Mouse (Mus musculus): ENCODE measurements around the gene Zan.

Zan gene

GRCm38 (mm10) chr5:137349384-137350204 is 127.3 kb downstream of the Zan start, which contains the start of gene Ephb4:
Gene Ephb4 (plus strand): TSS chr5:137350109.
- DNase-seq: peak; percentile 99

DNA sequence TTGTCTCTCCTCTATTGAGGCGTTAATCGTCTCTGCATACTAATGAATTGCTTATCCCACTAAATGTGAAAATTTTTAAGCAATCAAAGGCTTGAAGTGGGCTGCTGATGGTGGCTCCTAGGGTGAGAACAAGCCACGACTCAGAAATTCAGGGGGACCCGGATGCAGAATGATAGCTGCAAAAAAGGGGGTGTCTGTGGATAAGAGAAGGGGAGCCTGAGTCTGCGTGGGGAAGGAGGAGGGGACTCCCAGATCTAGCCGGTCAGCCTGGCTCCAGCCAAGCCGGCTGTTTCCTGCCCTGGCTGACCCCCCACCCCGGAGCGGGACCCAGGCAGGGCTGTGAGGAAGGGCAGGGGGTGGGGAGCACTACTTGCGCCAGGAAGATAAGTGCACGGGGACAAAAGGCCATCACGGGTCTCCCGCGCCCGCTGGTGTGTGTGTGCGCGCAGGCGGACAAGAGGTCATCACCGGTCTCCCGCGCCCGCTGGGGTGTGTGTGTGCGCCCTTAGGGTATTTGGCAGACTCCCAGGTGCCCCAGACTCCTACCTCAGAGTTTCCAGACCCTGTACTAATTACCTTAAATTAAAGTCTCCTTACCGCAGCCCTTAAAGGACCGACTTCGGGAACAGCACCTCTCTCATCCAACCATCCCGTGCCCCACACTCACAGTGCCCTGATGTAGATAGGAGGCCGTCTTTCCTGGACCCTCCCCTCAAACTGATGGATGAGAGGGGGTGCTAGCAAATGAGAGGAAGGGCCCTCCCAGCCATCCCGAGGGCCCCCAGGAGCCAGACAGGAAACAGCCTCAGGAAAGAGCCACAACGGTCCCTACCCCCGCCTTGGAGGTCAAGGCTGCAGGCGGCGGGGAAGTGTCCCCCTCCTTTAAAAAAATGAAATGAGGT is 128.1 kb downstream of the Zan start:
- DNase-seq: peak; percentile 92

DNA sequence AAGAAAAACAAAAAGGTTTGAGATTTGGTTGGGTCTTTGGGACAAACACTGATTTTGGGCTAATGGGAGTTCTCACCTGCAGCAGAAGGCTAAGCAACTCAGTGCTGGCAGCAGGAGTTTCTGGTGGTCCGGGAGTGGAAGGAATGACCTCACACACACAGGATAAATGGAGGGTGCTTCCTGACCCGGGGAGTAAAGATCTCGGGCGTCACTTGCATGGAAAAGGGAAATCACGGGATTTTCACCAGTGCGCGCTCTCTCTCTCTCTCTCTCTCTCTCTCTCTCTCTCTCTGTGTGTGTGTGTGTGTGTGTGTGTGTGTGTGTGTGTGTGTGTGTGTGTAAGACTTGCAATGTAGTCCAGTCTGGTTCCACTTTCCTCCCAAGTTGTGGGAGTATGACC is 129.0 kb downstream of the Zan start:
- DNase-seq: peak; percentile 45

- DNase-seq: no peak
Observed at GRCm38 (mm10) chr5:137346983-137347382, 129.9 kb downstream of the Zan start.

- DNase-seq: no peak
Observed at GRCm38 (mm10) chr5:137346388-137346787, 130.5 kb downstream of the Zan start.

GRCm38 (mm10) chr5:137345821-137346220 is 131.0 kb downstream of the Zan start:
- DNase-seq: peak; percentile 55

GRCm38 (mm10) chr5:137343869-137344268 is 133.0 kb downstream of the Zan start:
- peak; percentile 32 for DNase-seq

DNA sequence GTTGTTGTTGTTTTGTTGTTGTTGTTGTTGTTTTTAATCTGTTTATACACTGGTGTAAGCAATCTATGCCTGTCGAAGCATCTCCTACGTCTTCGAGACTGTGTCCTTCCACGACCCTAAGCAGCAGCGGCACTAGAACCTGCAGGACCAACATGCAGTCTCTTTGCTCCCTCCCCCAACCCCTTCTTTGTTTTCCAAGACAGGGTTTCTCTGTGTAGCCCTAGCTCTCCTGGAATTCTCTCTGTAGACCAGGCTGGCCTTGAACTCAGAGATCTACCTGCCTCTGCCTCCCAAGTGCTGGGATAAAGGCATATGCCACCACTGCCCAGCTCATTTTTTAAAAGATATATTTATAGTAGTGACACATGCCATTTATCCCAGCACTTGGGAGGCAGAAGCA is 133.5 kb downstream of the Zan start:
- DNase-seq: no peak

DNA sequence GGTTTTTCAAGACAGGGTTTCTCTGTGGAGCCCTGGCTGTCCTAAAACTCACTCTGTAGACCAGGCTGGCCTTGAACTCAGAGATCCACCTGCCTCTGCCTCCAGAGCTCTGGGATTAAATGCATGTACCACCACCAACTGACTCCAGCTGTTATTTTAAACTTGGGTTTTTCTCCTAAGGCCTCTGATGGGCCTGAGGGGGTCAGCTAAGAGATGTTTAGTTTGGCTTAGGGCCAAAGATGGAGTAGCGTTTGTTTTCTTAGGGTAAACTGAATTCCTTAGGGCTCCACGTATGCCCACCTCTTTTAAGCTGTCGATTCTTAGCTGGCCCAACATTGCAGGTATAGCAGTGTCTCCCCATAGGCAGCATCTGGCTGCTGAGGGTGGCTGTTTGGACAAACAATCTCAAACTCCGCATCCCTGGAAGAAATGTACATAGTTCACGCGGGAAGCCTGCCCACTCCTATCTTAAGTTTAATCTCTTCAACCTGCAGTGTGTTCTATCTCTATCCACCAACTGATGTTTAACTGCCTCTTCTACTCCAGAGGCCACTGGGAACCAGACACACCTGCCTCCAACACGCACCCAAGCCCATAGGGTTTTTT is 134.4 kb downstream of the Zan start:
- no peak for DNase-seq

DNA sequence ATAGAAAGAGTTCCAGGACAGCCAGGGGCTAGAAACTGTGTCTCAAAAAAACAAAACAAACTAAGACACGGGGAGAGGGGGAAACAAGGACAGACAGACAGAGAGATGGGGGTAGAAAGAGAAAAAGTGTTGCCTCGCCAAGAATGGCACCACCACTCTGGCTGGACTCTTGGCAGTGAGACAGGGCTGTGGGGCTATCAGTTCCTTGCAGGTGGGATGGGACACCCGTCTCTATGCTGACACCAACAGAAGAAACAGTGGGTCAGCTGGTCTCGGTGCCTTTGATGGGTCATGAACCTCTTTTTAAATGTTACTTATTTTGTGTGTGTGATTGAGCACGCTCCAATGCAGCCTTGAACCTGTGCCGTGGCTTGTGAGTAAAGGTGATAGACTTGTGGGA is 136.6 kb downstream of the Zan start:
- no peak for DNase-seq

- DNase-seq: peak; percentile 87
Observed at GRCm38 (mm10) chr5:137339290-137339979, 137.4 kb downstream of the Zan start.

DNA sequence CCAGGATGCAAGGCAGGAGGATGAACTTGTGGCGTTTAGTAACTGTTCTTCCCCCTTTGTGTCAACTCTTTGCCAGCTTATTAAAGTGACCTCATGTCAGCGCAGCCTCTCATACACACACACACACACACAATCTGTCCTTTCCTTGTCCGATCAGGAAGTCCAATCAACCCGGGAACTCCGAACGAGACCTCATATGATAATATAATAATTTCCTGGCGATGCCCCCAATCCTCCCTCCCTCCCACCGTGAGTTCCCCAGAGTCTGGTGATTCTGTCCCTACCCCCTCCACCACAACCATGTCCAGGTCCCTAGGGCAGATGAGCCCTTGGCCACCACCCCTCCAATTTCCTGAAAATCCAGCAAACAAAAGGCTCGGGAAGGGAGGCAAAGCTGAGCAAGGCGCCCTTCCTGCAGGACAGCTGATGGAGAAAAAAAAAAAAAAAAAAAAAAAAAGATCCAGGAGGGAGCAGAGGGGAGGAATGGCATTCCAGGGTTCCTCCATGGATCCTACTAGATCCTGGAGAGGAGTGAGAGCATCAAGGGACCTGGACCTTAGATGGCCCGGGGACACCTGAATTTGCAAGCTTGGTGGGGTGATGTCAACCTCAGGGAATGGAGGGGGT is 138.1 kb downstream of the Zan start:
- DNase-seq: peak; percentile 83

DNA sequence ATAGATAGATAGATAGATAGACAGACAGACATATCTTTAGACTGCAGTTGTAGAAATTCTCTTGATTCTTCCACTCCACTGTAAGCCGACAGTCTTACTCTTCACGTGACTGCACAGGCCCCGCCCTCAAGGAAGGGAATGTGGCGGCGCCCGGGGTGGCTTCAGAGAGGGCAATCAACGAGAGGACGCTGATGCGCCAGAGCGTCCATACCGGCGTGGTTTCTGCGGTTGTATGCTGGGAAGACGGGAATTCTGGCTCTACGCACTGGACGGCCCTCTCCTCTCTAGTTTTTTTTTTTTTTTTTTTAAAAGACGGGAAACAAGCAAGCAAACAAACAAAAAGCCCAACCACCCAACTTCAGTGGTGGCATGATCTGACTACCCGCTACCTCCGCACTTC is 138.6 kb downstream of the Zan start:
- peak; percentile 97 for DNase-seq

DNA sequence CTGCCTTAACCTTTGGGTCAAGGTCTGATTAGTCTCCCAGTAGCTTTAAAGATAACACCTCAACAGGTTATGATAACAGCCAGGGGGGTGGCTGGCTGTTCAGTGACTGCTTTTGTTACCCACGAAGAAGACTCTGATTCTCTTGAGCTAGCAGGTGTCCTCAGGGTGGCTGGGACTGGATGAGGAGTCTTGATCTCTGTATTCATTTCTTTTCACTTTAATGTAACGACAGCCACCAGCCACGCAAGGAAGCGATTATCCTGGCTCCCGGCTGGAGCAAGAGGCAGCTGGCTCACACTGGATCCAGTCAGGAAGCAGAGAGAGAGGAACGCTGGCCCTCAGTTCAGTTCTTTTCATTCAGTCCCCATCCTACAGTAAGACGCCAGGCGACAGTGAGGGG is 139.7 kb downstream of the Zan start:
- no peak for DNase-seq

- no peak for DNase-seq
Observed at GRCm38 (mm10) chr5:137335066-137335465, 141.8 kb downstream of the Zan start.

DNA sequence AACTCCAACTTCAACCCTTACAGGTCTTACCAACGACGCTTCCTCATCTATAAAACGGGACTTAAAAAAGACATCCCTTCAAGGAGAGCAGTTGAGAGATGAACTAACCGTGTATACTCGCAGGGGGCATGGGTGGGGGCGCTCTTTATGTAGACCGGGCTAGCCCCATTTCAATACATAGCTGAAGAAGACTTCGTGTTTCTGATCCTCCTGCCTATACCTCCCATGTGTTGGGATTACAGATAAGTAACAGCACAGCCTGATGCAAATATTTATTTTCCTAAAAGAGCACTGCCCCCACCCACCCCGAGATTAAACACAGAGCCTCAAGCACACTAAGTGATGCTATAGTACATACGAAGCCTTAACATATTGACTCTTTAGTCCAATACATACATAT is 142.5 kb downstream of the Zan start:
- no peak for DNase-seq

DNA sequence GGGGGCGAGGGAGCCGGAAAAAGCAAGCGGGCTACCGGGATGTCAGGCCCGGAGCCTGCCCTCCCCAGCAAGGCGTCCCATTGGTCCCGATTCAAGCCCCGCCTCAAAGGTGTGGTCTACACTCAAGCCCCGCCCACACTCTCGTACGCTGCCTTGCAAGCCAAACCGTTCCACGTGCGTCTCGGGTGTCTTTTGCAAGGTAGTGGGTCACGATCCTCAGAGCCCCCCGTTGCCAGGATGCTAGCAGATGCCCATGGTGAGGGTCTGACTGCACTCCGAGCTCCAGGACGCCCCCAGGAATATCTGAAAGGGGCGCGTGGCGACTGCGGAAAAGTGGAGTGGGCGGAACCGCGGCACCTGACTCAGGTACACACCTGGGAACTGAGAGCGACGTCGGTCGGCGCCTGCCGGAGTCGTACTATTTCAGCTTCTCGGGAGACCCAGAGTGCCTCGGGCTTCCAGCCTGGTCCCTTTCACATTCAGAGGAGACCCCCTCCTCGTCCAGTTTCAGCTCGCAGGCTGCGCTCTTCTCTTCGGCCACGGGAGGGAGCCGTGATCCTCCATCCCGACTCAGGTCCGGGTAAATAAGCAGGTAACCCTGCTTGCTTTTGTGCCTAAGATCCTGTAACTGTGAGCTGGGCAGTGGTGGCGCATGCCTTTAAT is 143.2 kb downstream of the Zan start, which contains the start of gene Slc12a9:
Gene Slc12a9, minus strand, starts transcription at position 86 of the 663 bp plus-strand sequence.
- DNase-seq: peak; percentile 98

DNA sequence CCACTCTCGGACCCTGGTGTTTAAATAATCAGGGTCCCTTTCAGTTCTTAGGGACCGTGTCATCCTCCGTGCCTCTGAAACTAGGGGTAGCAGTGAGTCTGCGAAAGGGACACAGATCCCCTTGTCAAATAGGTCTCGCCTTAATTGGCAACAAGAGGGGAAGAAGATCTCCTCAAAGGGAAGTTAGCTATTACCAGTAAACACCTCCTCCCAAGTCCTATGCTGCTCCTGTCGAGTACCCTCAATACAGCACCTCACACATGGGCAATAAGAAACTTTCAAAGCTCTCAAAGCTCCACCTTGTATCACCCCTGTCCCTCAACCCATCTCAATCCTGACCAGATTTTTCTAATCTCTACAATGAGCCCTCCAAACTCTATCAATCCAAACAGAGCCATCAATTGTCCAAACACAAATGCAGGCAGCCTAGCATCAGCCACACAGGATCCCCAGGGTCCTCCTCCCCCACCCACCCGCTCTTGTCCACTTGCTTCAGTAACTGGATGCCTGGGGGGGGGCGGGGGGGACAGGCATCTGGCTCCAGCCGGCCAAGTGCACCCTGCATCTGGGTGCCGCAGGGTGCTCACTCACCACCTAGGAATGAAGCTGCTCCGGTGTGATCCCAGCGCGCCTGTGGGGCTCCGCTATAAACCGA is 143.9 kb downstream of the Zan start:
- DNase-seq: no peak

- DNase-seq: no peak
Observed at GRCm38 (mm10) chr5:137330910-137331309, 146.0 kb downstream of the Zan start.

All from lung, postnatal 10 days (tissue).